Mouse (Mus musculus) CD4-positive naive resting alpha-beta T cell, adult 76 days (primary cell): ENCODE data around the gene Gm3047. TPM values are rescaled to one million over a fixed set of nuclear protein-coding genes. Genes with fewer than 3 reads are reported as not detected.

Experiments used
- total RNA-seq: library from RNA; stranded (reverse); gene quantifications from one replicate; pipeline ENCODE4 v1.2.4, GENCODE M21; 2023

Gm3047 gene
- total RNA-seq, result not detected

DNA sequence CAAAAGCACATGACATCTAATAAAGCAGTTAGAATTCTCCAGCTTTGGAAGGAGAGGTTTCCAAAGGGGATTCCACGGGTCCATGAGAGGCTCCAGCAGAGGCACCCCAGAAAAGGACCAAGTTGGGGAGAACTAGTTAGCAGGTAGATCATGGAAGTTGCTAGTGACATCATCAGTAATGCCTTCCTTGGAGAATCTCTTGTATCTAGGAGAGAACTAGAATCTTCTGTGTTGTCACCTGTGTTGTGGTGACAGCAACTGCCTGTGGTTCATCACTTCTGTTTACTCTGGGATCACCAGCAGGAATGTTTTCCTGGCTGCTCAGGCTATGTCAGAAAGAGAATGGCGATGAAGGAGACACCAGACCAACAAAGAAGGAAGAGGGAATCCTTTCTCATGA is at the start of gene Gm3047:
TSS of gene Gm3047 (plus strand) at position 301 of the 400 bp plus-strand sequence.

Other genes starting within 250 kb of the Gm3047 start
- gene Gm3149, start 238.1 kb upstream of the Gm3047 start, total RNA-seq, result not detected
- 0.70 TPM for gene 2610042L04Rik, start 220.6 kb upstream of the Gm3047 start, total RNA-seq
- gene Gm3159, start 157.9 kb upstream of the Gm3047 start, total RNA-seq, result not detected
- gene Gm3164, start 140.0 kb upstream of the Gm3047 start, total RNA-seq, result not detected
- gene Gm3173, start 124.4 kb upstream of the Gm3047 start, total RNA-seq, result not detected
- not detected for gene Gm3182, start 73.7 kb upstream of the Gm3047 start, total RNA-seq
- gene Gm8159, start 76.9 kb downstream of the Gm3047 start, total RNA-seq, result not detected
- gene Gm3239, start 108.8 kb downstream of the Gm3047 start, total RNA-seq, result not detected
- gene Gm7876, start 153.8 kb downstream of the Gm3047 start, total RNA-seq, result not detected
- gene Gm3252, start 171.4 kb downstream of the Gm3047 start, total RNA-seq, result not detected
- gene Gm9602, start 220.9 kb downstream of the Gm3047 start, total RNA-seq, result not detected